Mouse (Mus musculus) E14TG2a.4 (cell line): ENCODE data around the gene P4htm.

Experiments used
- CTCF ChIP-seq: conservative IDR thresholded peaks from 2 replicates; pipeline ENCODE4 v1.5.1; 2014; ENCODE audit warnings: low read length
- POU5F1 ChIP-seq: IDR thresholded peaks from 2 replicates; pipeline ENCODE4 v1.6.1; 2014; ENCODE audit warnings: low read length, borderline replicate concordance

DNA sequence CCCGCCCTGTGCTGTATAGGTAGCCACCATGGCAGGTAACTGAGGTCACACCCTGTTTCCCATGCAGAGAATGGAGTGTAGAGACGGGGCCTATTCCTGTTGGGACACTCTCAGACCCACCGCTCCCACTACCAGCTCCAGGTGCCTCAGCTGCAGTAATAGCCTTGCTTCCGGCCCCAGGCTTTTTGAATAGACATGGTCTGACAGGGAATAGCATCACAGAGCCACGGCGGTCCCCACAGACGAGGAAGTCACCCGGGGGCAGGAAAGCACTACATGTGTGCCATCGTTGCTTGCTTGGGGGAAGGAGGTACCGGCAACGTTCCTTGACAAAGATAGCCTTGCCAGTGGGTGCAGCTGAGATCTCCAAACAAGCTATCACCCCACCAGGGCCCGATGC, 22.5 kb downstream of the P4htm start:
- TF ChIP-seq POU5F1 = no peak
- no peak for TF ChIP-seq CTCF
